Mouse (Mus musculus): ENCODE results near the gene Timp3.
A peak's percentile ranks its signal among the peaks of the same experiment; 100 is the strongest.

Gene Timp3

DNA sequence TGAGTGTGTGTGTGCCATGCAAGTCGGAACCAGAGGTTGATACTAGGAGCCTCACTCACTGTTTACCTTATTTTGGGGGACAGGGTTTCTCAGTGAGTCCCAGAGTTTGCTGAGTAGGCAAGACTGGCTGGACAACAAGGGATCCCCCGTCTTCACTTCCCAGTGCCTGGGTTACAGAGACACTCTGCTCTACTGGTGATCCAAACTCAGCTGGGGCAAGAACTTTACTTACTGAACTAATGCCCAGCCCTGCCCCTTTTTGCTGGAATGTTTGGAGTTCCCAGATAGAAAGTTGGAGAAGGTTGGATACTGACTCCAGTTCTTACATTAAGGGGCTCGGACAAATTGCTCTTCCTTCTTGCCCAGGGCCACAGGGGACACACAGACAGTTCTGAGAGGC, 89.2 kb downstream of the Timp3 start:
- no peak for DNase-seq

DNA sequence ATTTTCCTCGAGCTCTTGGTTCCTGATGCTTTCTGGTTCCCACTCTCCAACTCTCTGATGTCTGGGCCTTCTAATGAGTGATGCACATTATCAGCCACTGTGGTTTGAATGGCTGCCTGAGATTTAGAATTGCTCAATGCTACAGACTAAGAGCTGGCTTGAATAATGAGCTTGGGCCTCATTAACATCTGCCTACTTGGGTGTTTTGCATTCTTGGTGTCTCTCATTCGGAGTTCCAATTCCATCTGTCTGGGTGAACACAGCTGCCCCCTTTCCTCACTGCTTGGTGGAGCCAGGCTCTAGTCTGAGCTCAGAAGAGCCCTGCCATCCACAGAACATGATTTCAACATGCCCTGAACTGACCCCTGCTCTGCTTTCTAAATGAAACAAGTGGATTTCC, 89.7 kb downstream of the Timp3 start:
- DNase-seq, result peak; percentile 30

DNA sequence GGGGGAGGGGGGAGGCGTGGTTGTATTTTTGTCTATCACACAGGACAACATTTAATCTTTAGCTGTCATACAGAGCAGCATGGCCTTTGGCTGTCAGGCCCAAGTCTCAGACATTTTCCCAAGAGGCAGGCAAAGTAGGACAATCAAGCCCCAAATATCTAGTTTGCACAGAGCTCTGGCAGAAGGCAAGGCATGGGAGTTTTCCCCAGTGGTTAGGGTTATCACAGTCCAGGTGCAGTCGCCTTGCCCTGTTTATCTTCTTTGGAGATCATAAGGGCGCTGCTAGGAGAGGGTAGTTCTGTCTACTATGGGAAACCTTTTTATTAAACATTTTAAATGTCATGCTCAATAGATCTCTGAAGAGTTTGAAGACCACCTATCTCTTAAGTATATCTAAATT, 92.2 kb downstream of the Timp3 start:
- DNase-seq, result no peak

DNA sequence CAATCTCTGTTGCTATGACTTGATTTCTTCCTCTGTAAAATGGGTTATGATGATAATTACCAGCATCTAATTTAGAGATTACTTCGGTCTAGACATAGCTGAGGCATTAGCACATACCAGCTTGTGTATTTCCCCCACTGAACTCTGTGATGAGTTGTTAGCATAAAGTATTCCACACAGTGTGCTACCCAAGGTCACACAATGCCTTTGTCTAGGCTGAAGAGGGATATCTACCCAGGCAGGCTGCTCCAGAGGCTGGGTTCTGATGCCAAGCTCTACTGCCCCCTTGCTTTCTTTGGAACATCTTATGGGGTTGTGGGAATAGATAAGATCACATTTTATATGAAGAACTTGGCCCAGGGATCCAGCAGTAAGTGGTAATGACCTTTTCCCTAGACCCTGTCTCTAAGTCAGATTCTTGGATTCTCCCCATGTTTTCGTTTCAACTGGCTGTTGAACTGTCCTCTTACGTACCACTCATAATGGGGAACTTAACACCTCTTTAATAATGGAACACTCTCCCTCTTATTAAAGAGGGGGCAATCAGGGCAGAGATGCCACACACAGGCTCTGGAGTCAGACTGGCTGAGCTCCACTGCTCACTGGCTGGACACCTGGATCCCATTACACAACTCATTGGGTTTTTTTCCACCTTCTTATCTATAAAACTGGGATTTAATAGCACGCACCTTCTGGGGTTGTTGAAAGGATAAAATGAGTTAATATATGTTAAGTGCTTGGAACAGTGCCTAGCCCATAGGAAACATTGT, 97.6 kb downstream of the Timp3 start:
- no peak for DNase-seq

DNA sequence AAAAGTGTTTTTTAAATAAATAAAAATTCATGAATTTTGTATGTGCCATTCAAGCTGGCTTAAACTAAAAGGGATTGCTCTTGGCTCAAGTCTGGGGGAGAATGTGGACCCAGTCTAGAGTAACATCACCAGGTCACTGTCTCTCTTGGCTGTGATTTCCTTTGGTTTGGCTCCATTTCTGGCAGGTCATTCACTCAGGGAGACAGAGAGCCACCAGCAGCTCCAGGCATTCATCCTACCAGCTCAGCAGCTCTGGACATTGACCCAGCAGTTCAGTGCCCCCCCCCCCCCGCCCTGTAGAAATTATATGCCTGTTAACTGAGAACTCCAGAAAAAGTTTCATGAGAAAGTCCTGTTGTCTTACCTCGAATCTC, 98.2 kb downstream of the Timp3 start:
- no peak for DNase-seq

Measured in right cerebral cortex, adult 18-20 months (tissue).